Mouse (Mus musculus) frontal cortex, postnatal 10 days (tissue): ENCODE results near the gene Terb1.

Experiments
- DNase-seq, 2 experiments: peaks; one replicate each; pipeline ENCODE4 v3.0.0; 2022; ENCODE audit warnings: low spot score in 2 of 2, mixed read lengths in 1 of 2

The Terb1 gene

GRCm38 (mm10) chr8:104448796-104449195 lies 60.9 kb downstream of the Terb1 start:
- DNase-seq, result no peak

- no peak for DNase-seq
These were observed 63.7 kb downstream of the Terb1 start for GRCm38 (mm10) chr8:104446016-104446415.

GRCm38 (mm10) chr8:104445248-104445647 lies 64.5 kb downstream of the Terb1 start:
- DNase-seq, result no peak

GRCm38 (mm10) chr8:104443125-104443679 lies 66.5 kb downstream of the Terb1 start:
- peak in 1 of 2 experiments; percentile 4 for DNase-seq

- DNase-seq, result peak; percentile 73 to 90
These were observed 67.2 kb downstream of the Terb1 start, which contains the start of gene Dync1li2 for GRCm38 (mm10) chr8:104442299-104443124. Gene Dync1li2 (minus strand): TSS chr8:104443047.

- peak in 1 of 2 experiments; percentile 15 for DNase-seq
These were observed 68.1 kb downstream of the Terb1 start for GRCm38 (mm10) chr8:104441613-104442012.

- DNase-seq, result peak; percentile 4 to 6
These were observed 70.2 kb downstream of the Terb1 start for GRCm38 (mm10) chr8:104439461-104439860.

- DNase-seq, result peak in 1 of 2 experiments; percentile 14
These were observed 72.1 kb downstream of the Terb1 start for GRCm38 (mm10) chr8:104437494-104438135.

GRCm38 (mm10) chr8:104436591-104436990 lies 73.1 kb downstream of the Terb1 start:
- DNase-seq, result no peak

- peak; percentile 92 to 93 for DNase-seq
These were observed 73.7 kb downstream of the Terb1 start for GRCm38 (mm10) chr8:104436038-104436437.

- no peak for DNase-seq
These were observed 74.8 kb downstream of the Terb1 start for GRCm38 (mm10) chr8:104434826-104435354.

GRCm38 (mm10) chr8:104434275-104434674 lies 75.4 kb downstream of the Terb1 start:
- DNase-seq, result no peak

GRCm38 (mm10) chr8:104433191-104433842 lies 76.4 kb downstream of the Terb1 start:
- DNase-seq, result no peak

- no peak for DNase-seq
These were observed 77.1 kb downstream of the Terb1 start for GRCm38 (mm10) chr8:104432656-104433055.

GRCm38 (mm10) chr8:104430230-104430629 lies 79.5 kb downstream of the Terb1 start:
- DNase-seq, result no peak

- no peak for DNase-seq
These were observed 82.0 kb downstream of the Terb1 start for GRCm38 (mm10) chr8:104427703-104428102.

GRCm38 (mm10) chr8:104422313-104422712 lies 87.4 kb downstream of the Terb1 start:
- DNase-seq, result no peak

GRCm38 (mm10) chr8:104416022-104416421 lies 93.7 kb downstream of the Terb1 start:
- no peak for DNase-seq

- no peak for DNase-seq
These were observed 95.5 kb downstream of the Terb1 start for GRCm38 (mm10) chr8:104414204-104414603.

- no peak for DNase-seq
These were observed 95.9 kb downstream of the Terb1 start for GRCm38 (mm10) chr8:104413770-104414169.

- no peak for DNase-seq
These were observed 96.7 kb downstream of the Terb1 start for GRCm38 (mm10) chr8:104412805-104413532.
